Mouse (Mus musculus): ENCODE measurements around the gene Mical3. TPM values are rescaled to one million over a fixed set of nuclear protein-coding genes. Genes with fewer than 3 reads are reported as not detected.

Gene Mical3
- polyA plus RNA-seq, 1 experiment from 2014 or later = 11.9 TPM

GRCm38 (mm10) chr6:121075763-121076162 lies 55.0 kb downstream of the Mical3 start:
- WGBS = 96% methylated on average over 1 of the region's 1 CpGs
- Histone ChIP-seq H3K4me2 (replicated peaks) (no peak overlapping the region), H3K36me3 (no peaks in the 10 kb centered on the region), H3K4me3 (no peak overlapping the region), H3K9ac (no peak overlapping the region), H3K27me3 (no peaks in the 10 kb centered on the region), H3K27ac (no peak overlapping the region), H3K9me3 (no peaks in the 10 kb centered on the region), H3K4me1 (0 out of 2 replicates have a peak, but pooled peaks cover 5% of the 10 kb centered on the region)
- no peak for ATAC-seq (ENCODE audit: insufficient number of reproducible peaks, insufficient read depth, low FRiP score, low TSS enrichment)

GRCm38 (mm10) chr6:121073312-121073711 lies 57.5 kb downstream of the Mical3 start:
- peaks cover 5% of the 10 kb centered on the region; the same call in 1 of the 2 replicates for H3K4me1 ChIP-seq
- H3K4me3 ChIP-seq = no peak overlapping the region
- no peak overlapping the region for H3K27ac ChIP-seq
- no peak overlapping the region for H3K9ac ChIP-seq
- no peaks in the 10 kb centered on the region for H3K36me3 ChIP-seq
- WGBS = 79% methylated on average over 7 of the region's 7 CpGs
- no peaks in the 10 kb centered on the region for H3K27me3 ChIP-seq
- H3K4me2 ChIP-seq (replicated peaks) = no peak overlapping the region
- ATAC-seq (ENCODE audit: insufficient number of reproducible peaks, insufficient read depth, low FRiP score, low TSS enrichment) = no peak
- no peaks in the 10 kb centered on the region for H3K9me3 ChIP-seq

- H3K27me3 ChIP-seq = no peaks in the 10 kb centered on the region
- peaks cover 10% of the 10 kb centered on the region for H3K4me1 ChIP-seq
- H3K4me3 ChIP-seq = no peak overlapping the region
- ATAC-seq (ENCODE audit: insufficient number of reproducible peaks, insufficient read depth, low FRiP score, low TSS enrichment) = no peak
- no peak overlapping the region for H3K9ac ChIP-seq
- H3K27ac ChIP-seq = no peak overlapping the region
- 67% methylated on average over 2 of the region's 2 CpGs for WGBS
- no peaks in the 10 kb centered on the region for H3K36me3 ChIP-seq
- no peak overlapping the region for H3K4me2 ChIP-seq (replicated peaks)
- no peaks in the 10 kb centered on the region for H3K9me3 ChIP-seq
These were observed 58.2 kb downstream of the Mical3 start for GRCm38 (mm10) chr6:121072615-121073014.

- no peak for ATAC-seq (ENCODE audit: insufficient number of reproducible peaks, insufficient read depth, low FRiP score, low TSS enrichment)
- Histone ChIP-seq H3K4me1 (peaks cover 17% of the 10 kb centered on the region), H3K27ac (no peak overlapping the region), H3K9me3 (no peaks in the 10 kb centered on the region), H3K27me3 (no peaks in the 10 kb centered on the region), H3K9ac (no peak overlapping the region), H3K4me2 (replicated peaks) (no peak overlapping the region), H3K4me3 (no peak overlapping the region), H3K36me3 (no peaks in the 10 kb centered on the region)
- WGBS = 83% methylated on average over 9 of the region's 9 CpGs
These were observed 60.1 kb downstream of the Mical3 start for GRCm38 (mm10) chr6:121070584-121071230.

GRCm38 (mm10) chr6:121069156-121069555 lies 61.6 kb downstream of the Mical3 start:
- 71% methylated on average over 8 of the region's 8 CpGs for WGBS
- Histone ChIP-seq H3K27ac (no peak overlapping the region), H3K9me3 (no peaks in the 10 kb centered on the region), H3K4me1 (peaks cover 27% of the 10 kb centered on the region), H3K9ac (no peak overlapping the region), H3K36me3 (no peaks in the 10 kb centered on the region), H3K4me2 (replicated peaks) (no peak overlapping the region), H3K4me3 (no peak overlapping the region), H3K27me3 (no peaks in the 10 kb centered on the region)
- no peak for ATAC-seq (ENCODE audit: insufficient number of reproducible peaks, insufficient read depth, low FRiP score, low TSS enrichment)

GRCm38 (mm10) chr6:121068087-121068464 lies 62.7 kb downstream of the Mical3 start:
- Histone ChIP-seq H3K4me1 (peaks cover 27% of the 10 kb centered on the region), H3K9ac (no peak overlapping the region), H3K36me3 (no peaks in the 10 kb centered on the region), H3K9me3 (no peaks in the 10 kb centered on the region), H3K4me2 (replicated peaks) (no peak overlapping the region), H3K27ac (no peak overlapping the region), H3K4me3 (no peak overlapping the region), H3K27me3 (no peaks in the 10 kb centered on the region)
- ATAC-seq (ENCODE audit: insufficient number of reproducible peaks, insufficient read depth, low FRiP score, low TSS enrichment) = no peak
- WGBS = 74% methylated on average over 7 of the region's 7 CpGs

GRCm38 (mm10) chr6:121067426-121068086 lies 63.2 kb downstream of the Mical3 start:
- H3K4me1 ChIP-seq = peaks cover 27% of the 10 kb centered on the region
- no peak overlapping the region for H3K4me3 ChIP-seq
- no peaks in the 10 kb centered on the region for H3K9me3 ChIP-seq

GRCm38 (mm10) chr6:121066761-121067160 lies 64.0 kb downstream of the Mical3 start:
- Histone ChIP-seq H3K27ac (no peak overlapping the region), H3K9me3 (no peaks in the 10 kb centered on the region), H3K4me2 (replicated peaks) (no peak overlapping the region), H3K9ac (no peak overlapping the region), H3K27me3 (no peaks in the 10 kb centered on the region), H3K4me3 (no peak overlapping the region), H3K36me3 (no peaks in the 10 kb centered on the region), H3K4me1 (peaks cover 27% of the 10 kb centered on the region)
- 50% methylated on average over 6 of the region's 6 CpGs for WGBS
- no peak for ATAC-seq (ENCODE audit: insufficient number of reproducible peaks, insufficient read depth, low FRiP score, low TSS enrichment)

More at GRCm38 (mm10) chr6:121067426-121068086, 63.2 kb downstream of the Mical3 start:
- no peak overlapping the region for H3K4me2 ChIP-seq (replicated peaks)
- no peaks in the 10 kb centered on the region for H3K27me3 ChIP-seq
- WGBS = 59% methylated on average over 11 of the region's 11 CpGs
- H3K36me3 ChIP-seq = no peaks in the 10 kb centered on the region
- H3K27ac ChIP-seq = no peak overlapping the region
- no peak for ATAC-seq (ENCODE audit: insufficient number of reproducible peaks, insufficient read depth, low FRiP score, low TSS enrichment)
- no peak overlapping the region for H3K9ac ChIP-seq

GRCm38 (mm10) chr6:121064356-121065015 lies 66.3 kb downstream of the Mical3 start:
- H3K4me3 ChIP-seq = peak overlapping the region; percentile 19
- H3K27me3 ChIP-seq = no peaks in the 10 kb centered on the region
- peak; percentile 49; the same call in 1 of the 2 replicates for ATAC-seq (ENCODE audit: insufficient number of reproducible peaks, insufficient read depth, low FRiP score, low TSS enrichment)
- peak overlapping the region; percentile 36 for H3K4me2 ChIP-seq (replicated peaks)
- H3K4me1 ChIP-seq = peaks cover 27% of the 10 kb centered on the region
- no peaks in the 10 kb centered on the region for H3K36me3 ChIP-seq
- H3K27ac ChIP-seq = peak overlapping the region; percentile 71
- WGBS = 30% methylated on average over 17 of the region's 17 CpGs
- 0 out of 2 replicates have a peak overlapping the region, but pooled peaks have one; percentile 29 for H3K9ac ChIP-seq
- H3K9me3 ChIP-seq = no peaks in the 10 kb centered on the region

GRCm38 (mm10) chr6:121063771-121064170 lies 67.0 kb downstream of the Mical3 start:
- no peak for ATAC-seq (ENCODE audit: insufficient number of reproducible peaks, insufficient read depth, low FRiP score, low TSS enrichment)
- WGBS = 76% methylated on average over 8 of the region's 8 CpGs
- Histone ChIP-seq H3K9ac (no peak overlapping the region), H3K27ac (peak overlapping the region; percentile 12; the same call in 1 of the 2 replicates), H3K4me2 (replicated peaks) (no peak overlapping the region), H3K4me3 (no peak overlapping the region), H3K9me3 (no peaks in the 10 kb centered on the region), H3K4me1 (peaks cover 27% of the 10 kb centered on the region), H3K36me3 (no peaks in the 10 kb centered on the region), H3K27me3 (no peaks in the 10 kb centered on the region)

- H3K9me3 ChIP-seq = no peaks in the 10 kb centered on the region
- 90% methylated on average over 17 of the region's 17 CpGs for WGBS
- no peaks in the 10 kb centered on the region for H3K36me3 ChIP-seq
- no peak overlapping the region for H3K27ac ChIP-seq
- no peak overlapping the region for H3K9ac ChIP-seq
- H3K4me1 ChIP-seq = peaks cover 26% of the 10 kb centered on the region
- no peaks in the 10 kb centered on the region for H3K27me3 ChIP-seq
- no peak overlapping the region for H3K4me3 ChIP-seq
- no peak for ATAC-seq (ENCODE audit: insufficient number of reproducible peaks, insufficient read depth, low FRiP score, low TSS enrichment)
- H3K4me2 ChIP-seq (replicated peaks) = no peak overlapping the region
These were observed 67.8 kb downstream of the Mical3 start for GRCm38 (mm10) chr6:121062891-121063408.

All from embryonic facial prominence, embryonic 12.5 days (tissue).